Mouse (Mus musculus) neural tube, embryonic 12.5 days (tissue): Measurements from ENCODE around the gene Ush1g. TPM values are rescaled to one million over a fixed set of nuclear protein-coding genes. Genes with fewer than 3 reads are reported as not detected.
A peak's percentile ranks its signal among the peaks of the same experiment; 100 is the strongest.

ENCODE experiments used
- ATAC-seq: fragments of 200-750 bp; cut with Nextera tagmentation; 2 replicates; pipeline ENCODE4 v1.8.0; 2017; ENCODE audit warnings: low read depth, mild to moderate bottlenecking, moderate TSS enrichment, moderate library complexity; ENCODE audit not compliant: low FRiP score
- H3K27ac ChIP-seq: fragments of 300-500 bp; sonication (generic); 2 replicates; pipeline ENCODE4 v1.5.1; 2016
- H3K27me3 ChIP-seq: fragments of 300-500 bp; sonication (generic); replicated peaks from 2 replicates; pipeline ENCODE4 v1.6.1; 2016; ENCODE audit warnings: mild to moderate bottlenecking
- H3K36me3 ChIP-seq: fragments of 300-500 bp; sonication (generic); 2 replicates; pipeline ENCODE4 v1.6.1; 2016; ENCODE audit warnings: mild to moderate bottlenecking
- H3K4me1 ChIP-seq: fragments of 300-500 bp; sonication (generic); 2 replicates; pipeline ENCODE4 v1.6.1; 2016
- H3K4me2 ChIP-seq: fragments of 300-500 bp; sonication (generic); replicated peaks from 2 replicates; pipeline ENCODE4 v1.6.1; 2016; ENCODE audit warnings: mild to moderate bottlenecking
- H3K4me3 ChIP-seq: fragments of 300-500 bp; sonication (generic); 2 replicates; pipeline ENCODE4 v1.5.1; 2016
- H3K9ac ChIP-seq: fragments of 300-500 bp; sonication (generic); 2 replicates; pipeline ENCODE4 v1.6.1; 2016; ENCODE audit warnings: mild to moderate bottlenecking
- H3K9me3 ChIP-seq: fragments of 300-500 bp; sonication (generic); 2 replicates; pipeline ENCODE4 v1.6.1; 2016; ENCODE audit warnings: mild to moderate bottlenecking
- WGBS: fragments of 180-500 bp; shearing (Covaris S2); methylation state at CpG from one replicate; pipeline ENCODE4 v1.1.7; 2016; 5-methylcytosine and 5-hydroxymethylcytosine counted together
- polyA plus RNA-seq: library from polyadenylated mRNA; unstranded; fragments of >200 nt; fragmentation: Nextera tagmentation; extraction: Ambion mirVana; gene quantifications from 2 replicates; pipeline ENCODE4 v1.2.1, GENCODE M21; 2016

The Ush1g gene
- polyA plus RNA-seq, 1 experiment from 2014 or later, result 0.28 TPM

- no peaks in the 10 kb centered on the region for H3K9me3 ChIP-seq
- no peak overlapping the region for H3K4me3 ChIP-seq
- H3K4me2 ChIP-seq, result no peak overlapping the region
- peaks cover 15% of the 10 kb centered on the region; the same call in 1 of the 2 replicates for H3K4me1 ChIP-seq
- no peak overlapping the region for H3K27ac ChIP-seq
- H3K36me3 ChIP-seq, result no peaks in the 10 kb centered on the region
- no peak for ATAC-seq
- WGBS, result 63% methylated on average over 7 of the region's 7 CpGs
- H3K27me3 ChIP-seq, result peaks cover 47% of the 10 kb centered on the region
- H3K9ac ChIP-seq, result no peak overlapping the region
Observed at GRCm38 (mm10) chr11:115326730-115327129, 4.9 kb upstream of the Ush1g start.

DNA sequence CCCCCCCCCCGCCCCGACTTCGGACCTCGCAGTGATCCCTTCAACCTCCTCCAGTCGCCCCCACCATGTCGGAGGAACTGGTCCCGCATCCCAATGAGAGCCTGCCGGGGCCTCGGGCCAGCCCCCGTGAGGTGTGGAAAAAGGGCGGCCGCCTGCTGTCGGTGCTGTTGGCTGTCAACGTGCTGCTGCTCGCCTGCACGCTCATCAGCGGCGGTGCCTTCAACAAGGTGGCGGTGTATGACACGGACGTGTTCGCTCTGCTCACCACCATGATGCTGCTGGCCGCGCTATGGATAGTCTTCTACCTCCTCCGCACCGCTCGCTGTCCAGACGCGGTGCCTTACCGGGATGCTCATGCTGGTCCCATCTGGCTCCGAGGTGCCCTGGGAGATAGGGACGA, 1.5 kb upstream of the Ush1g start:
- Histone ChIP-seq H3K36me3 (no peaks in the 10 kb centered on the region), H3K27ac (no peak overlapping the region), H3K4me1 (peaks cover 31% of the 10 kb centered on the region), H3K9me3 (no peaks in the 10 kb centered on the region), H3K4me2 (no peak overlapping the region), H3K9ac (no peak overlapping the region), H3K4me3 (no peak overlapping the region), H3K27me3 (peaks cover 75% of the 10 kb centered on the region)
- no peak for ATAC-seq
- 17% methylated on average over 32 of the region's 32 CpGs for WGBS

GRCm38 (mm10) chr11:115319704-115320383, 2.0 kb downstream of the Ush1g start:
- WGBS, result 4% methylated on average over 18 of the region's 18 CpGs
- peaks cover 36% of the 10 kb centered on the region for H3K4me1 ChIP-seq
- H3K36me3 ChIP-seq, result no peaks in the 10 kb centered on the region
- peak overlapping the region; percentile 18; the same call in 1 of the 2 replicates for H3K4me2 ChIP-seq
- 0 out of 2 replicates have a peak, but pooled peaks have one; percentile 27 for ATAC-seq
- H3K9me3 ChIP-seq, result no peaks in the 10 kb centered on the region
- no peak overlapping the region for H3K4me3 ChIP-seq
- no peak overlapping the region for H3K9ac ChIP-seq
- H3K27ac ChIP-seq, result no peak overlapping the region
- H3K27me3 ChIP-seq, result peaks cover 100% of the 10 kb centered on the region

- no peak for ATAC-seq
- Histone ChIP-seq H3K36me3 (no peaks in the 10 kb centered on the region), H3K4me1 (peaks cover 34% of the 10 kb centered on the region), H3K9me3 (no peaks in the 10 kb centered on the region), H3K27ac (no peak overlapping the region), H3K4me2 (peak overlapping the region; percentile 30), H3K27me3 (peaks cover 100% of the 10 kb centered on the region), H3K4me3 (0 out of 2 replicates have a peak overlapping the region, but pooled peaks have one; percentile 3), H3K9ac (no peak overlapping the region)
- WGBS, result 5% methylated on average over 63 of the region's 63 CpGs
Observed at GRCm38 (mm10) chr11:115318245-115319027, 3.4 kb downstream of the Ush1g start.

- H3K36me3 ChIP-seq, result no peaks in the 10 kb centered on the region
- no peak overlapping the region for H3K4me2 ChIP-seq
- peaks cover 25% of the 10 kb centered on the region for H3K4me1 ChIP-seq
- H3K27ac ChIP-seq, result no peak overlapping the region
- H3K9ac ChIP-seq, result no peak overlapping the region
- H3K9me3 ChIP-seq, result no peaks in the 10 kb centered on the region
- no peak for ATAC-seq
- no peak overlapping the region for H3K4me3 ChIP-seq
- H3K27me3 ChIP-seq, result peaks cover 94% of the 10 kb centered on the region
- 62% methylated on average over 7 of the region's 7 CpGs for WGBS
Observed at GRCm38 (mm10) chr11:115317204-115317603, 4.6 kb downstream of the Ush1g start.

GRCm38 (mm10) chr11:115314249-115314648, 7.6 kb downstream of the Ush1g start:
- H3K4me2 ChIP-seq, result no peak overlapping the region

DNA sequence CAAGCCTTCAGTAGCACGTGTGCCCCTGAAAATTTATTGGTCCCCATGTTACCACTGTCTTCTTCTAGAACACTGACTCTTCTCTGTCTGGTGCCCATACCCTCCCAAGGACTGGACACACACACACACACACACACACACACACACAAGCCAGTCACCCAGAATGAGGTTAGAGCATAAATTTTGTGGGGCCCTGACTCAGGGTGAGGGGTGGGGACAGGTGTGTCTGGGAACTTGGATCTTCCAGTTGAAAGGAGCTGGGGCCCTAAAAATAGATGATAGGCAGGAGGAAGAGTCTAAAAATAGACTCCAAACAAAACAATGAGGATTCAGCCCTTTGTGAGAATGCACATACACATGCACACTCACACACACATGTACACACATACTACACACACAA, 13.1 kb downstream of the Ush1g start:
- H3K4me1 ChIP-seq, result peaks cover 15% of the 10 kb centered on the region
- ATAC-seq, result no peak
- H3K4me3 ChIP-seq, result no peak overlapping the region
- no peak overlapping the region for H3K9ac ChIP-seq
- peaks cover 24% of the 10 kb centered on the region for H3K27me3 ChIP-seq
- H3K9me3 ChIP-seq, result no peaks in the 10 kb centered on the region
- no peak overlapping the region for H3K4me2 ChIP-seq
- no peaks in the 10 kb centered on the region for H3K36me3 ChIP-seq
- no peak overlapping the region for H3K27ac ChIP-seq
- WGBS, result 60% methylated on average over 1 of the region's 1 CpGs

More at GRCm38 (mm10) chr11:115314249-115314648, 7.6 kb downstream of the Ush1g start:
- 51% methylated on average over 2 of the region's 2 CpGs for WGBS
- H3K9me3 ChIP-seq, result no peaks in the 10 kb centered on the region
- peaks cover 64% of the 10 kb centered on the region for H3K27me3 ChIP-seq
- H3K4me3 ChIP-seq, result no peak overlapping the region
- H3K36me3 ChIP-seq, result no peaks in the 10 kb centered on the region
- 0 out of 2 replicates have a peak, but pooled peaks cover 8% of the 10 kb centered on the region for H3K4me1 ChIP-seq
- no peak for ATAC-seq
- no peak overlapping the region for H3K9ac ChIP-seq
- H3K27ac ChIP-seq, result no peak overlapping the region

- H3K9me3 ChIP-seq, result no peaks in the 10 kb centered on the region
- no peak within 1 kb of the TSS for H3K4me3 ChIP-seq
- H3K4me2 ChIP-seq, result no peak within 1 kb of the TSS
- H3K27me3 ChIP-seq, result peaks cover 15% of the 10 kb centered on the region; the same call in 1 of the 2 replicates
- peaks cover 15% of the 10 kb centered on the region for H3K4me1 ChIP-seq
- no peaks in the 10 kb centered on the region for H3K36me3 ChIP-seq
- no peak within 1 kb of the TSS for H3K9ac ChIP-seq
- H3K27ac ChIP-seq, result no peak within 1 kb of the TSS
- 11% methylated on average over 8 of the region's 8 CpGs for WGBS
- ATAC-seq, result no peak
Observed at GRCm38 (mm10) chr11:115306863-115307262, 15.0 kb downstream of the Ush1g start, which contains the start of gene Otop2. TSS of gene Otop2 (plus strand) at chr11:115307163.

DNA sequence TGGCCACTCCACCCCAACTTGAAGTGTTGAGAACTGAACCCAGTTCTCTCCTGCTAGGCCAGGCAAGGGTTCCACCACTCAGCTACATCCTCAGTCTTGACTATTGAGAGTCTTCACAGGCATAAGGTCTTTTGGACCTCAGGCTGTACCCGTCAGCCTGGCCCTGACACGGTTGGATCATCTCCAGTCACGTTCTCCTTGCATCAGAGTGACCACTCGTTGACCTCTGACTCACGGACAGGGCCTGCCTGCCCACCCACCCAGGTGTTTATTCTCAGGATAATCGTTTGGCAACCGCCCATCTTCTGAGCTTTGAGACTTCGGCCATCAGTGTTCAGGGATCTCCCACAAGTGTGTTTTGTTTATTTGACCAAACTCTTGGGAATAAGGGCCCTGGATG, 18.7 kb downstream of the Ush1g start:
- WGBS, result 82% methylated on average over 8 of the region's 8 CpGs

DNA sequence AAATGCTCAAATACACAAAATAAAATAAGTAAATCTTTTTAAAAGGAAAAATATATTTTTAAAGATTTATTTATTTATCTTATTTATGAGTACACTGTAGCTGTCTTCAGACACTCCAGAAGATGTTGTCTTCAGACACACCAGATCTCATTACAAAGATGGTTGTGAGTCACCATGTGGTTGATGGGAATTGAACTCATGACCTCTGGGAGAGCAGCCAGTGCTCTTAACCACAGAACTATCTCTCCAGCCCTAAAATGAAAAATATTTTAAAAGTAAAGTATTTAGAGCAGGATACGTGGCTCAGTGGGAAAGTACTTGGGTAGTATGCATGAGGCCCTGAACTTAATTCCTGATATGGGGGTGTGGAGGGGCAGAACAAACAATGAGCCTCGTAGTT, 20.5 kb downstream of the Ush1g start:
- H3K27me3 ChIP-seq, result peaks cover 32% of the 10 kb centered on the region

More for the DNA sequence above, 18.7 kb downstream of the Ush1g start:
- H3K4me2 ChIP-seq, result no peak overlapping the region
- ATAC-seq, result no peak
- no peak overlapping the region for H3K9ac ChIP-seq
- H3K36me3 ChIP-seq, result no peaks in the 10 kb centered on the region
- H3K27ac ChIP-seq, result no peak overlapping the region
- H3K4me1 ChIP-seq, result peaks cover 15% of the 10 kb centered on the region
- no peak overlapping the region for H3K4me3 ChIP-seq
- H3K9me3 ChIP-seq, result no peaks in the 10 kb centered on the region
- peaks cover 18% of the 10 kb centered on the region; the same call in 1 of the 2 replicates for H3K27me3 ChIP-seq

GRCm38 (mm10) chr11:115300745-115301144, 21.1 kb downstream of the Ush1g start:
- ATAC-seq, result no peak
- Histone ChIP-seq H3K27me3 (peaks cover 31% of the 10 kb centered on the region), H3K36me3 (no peaks in the 10 kb centered on the region), H3K27ac (no peak overlapping the region), H3K9ac (no peak overlapping the region), H3K4me2 (no peak overlapping the region), H3K4me3 (no peak overlapping the region), H3K4me1 (peaks cover 7% of the 10 kb centered on the region), H3K9me3 (no peaks in the 10 kb centered on the region)
- 83% methylated on average over 4 of the region's 4 CpGs for WGBS

More for the DNA sequence above, 20.5 kb downstream of the Ush1g start:
- Histone ChIP-seq H3K36me3 (no peaks in the 10 kb centered on the region), H3K9ac (no peak overlapping the region), H3K9me3 (no peaks in the 10 kb centered on the region), H3K4me3 (no peak overlapping the region), H3K4me2 (no peak overlapping the region), H3K4me1 (peaks cover 10% of the 10 kb centered on the region), H3K27ac (no peak overlapping the region)
- ATAC-seq, result no peak
- 87% methylated on average over 2 of the region's 2 CpGs for WGBS

- Histone ChIP-seq H3K9ac (no peak overlapping the region), H3K9me3 (no peaks in the 10 kb centered on the region), H3K36me3 (no peaks in the 10 kb centered on the region), H3K27ac (no peak overlapping the region), H3K27me3 (peaks cover 26% of the 10 kb centered on the region), H3K4me1 (peaks cover 7% of the 10 kb centered on the region), H3K4me3 (no peak overlapping the region), H3K4me2 (peak overlapping the region; percentile 82; the same call in 1 of the 2 replicates)
- ATAC-seq, result no peak
- WGBS, result 68% methylated on average over 8 of the region's 8 CpGs
Observed at GRCm38 (mm10) chr11:115298160-115298559, 23.7 kb downstream of the Ush1g start.
